Comparison of ENCODE assay signal across 8 mouse cellular contexts in the genomic region with DNA sequence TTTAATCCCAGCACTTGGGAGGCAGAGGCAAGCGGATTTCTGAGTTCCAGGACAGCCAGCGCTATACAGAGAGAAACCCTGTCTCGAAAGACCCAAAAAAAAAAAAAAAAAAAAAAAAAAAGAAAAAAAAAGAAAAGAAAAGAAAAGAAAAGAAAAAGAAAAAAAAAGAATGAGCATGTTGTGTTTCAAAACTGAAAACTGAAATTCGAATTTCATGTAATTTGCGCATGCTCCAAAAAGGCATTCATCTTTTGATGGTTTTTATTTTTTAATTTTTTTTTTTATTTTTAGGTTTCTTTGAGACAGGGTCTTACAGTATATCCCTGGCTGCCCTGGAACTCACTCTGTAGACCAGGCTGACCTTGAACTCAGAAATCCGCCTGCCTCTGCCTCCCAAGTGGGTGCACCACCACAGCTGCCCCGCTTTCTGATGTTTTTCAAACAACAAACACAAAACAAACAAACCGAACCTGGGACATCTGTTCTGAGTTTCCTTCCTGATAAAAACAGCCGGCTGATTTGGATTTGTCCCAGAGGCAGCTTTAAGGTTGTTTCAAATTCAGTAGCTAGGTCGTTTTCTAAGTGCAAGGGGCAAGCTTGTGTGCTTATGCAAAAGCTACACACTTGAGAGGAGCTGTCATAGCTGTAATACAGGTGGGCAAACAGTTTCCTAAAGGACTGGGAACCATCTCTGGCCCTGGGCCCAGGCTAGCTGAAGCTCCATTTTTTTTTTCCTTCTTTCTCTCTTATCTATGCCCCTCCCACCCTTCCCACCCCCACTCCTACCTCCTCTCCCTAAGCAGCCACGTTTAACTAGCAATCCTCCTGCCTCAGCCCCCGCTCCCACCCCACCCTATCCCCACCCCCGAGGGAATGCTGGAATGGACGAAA. TPM values are rescaled to one million over a fixed set of nuclear protein-coding genes. Genes with fewer than 3 reads are reported as not detected.
DNase-seq lines count a peak whose midpoint lies in the region; ATAC-seq and TF ChIP-seq lines count a peak whose summit lies in the region.

No protein-coding gene starts in this region.

- H3K27me3 ChIP-seq in heart, embryonic 12.5 days (replicated peaks), result no peaks in the 10 kb centered on the region
- H3K27me3 ChIP-seq in liver, embryonic 13.5 days, result no peaks in the 10 kb centered on the region
- H3K27me3 ChIP-seq in neural tube, embryonic 13.5 days, result no peaks in the 10 kb centered on the region

- H3K9ac ChIP-seq in heart, embryonic 12.5 days, result no peak overlapping the region; the same call in 1 of the 2 replicates
- peak overlapping the region; percentile 95 for H3K9ac ChIP-seq in liver, embryonic 13.5 days
- H3K9ac ChIP-seq in neural tube, embryonic 13.5 days, result peak overlapping the region; percentile 92

- H3K27ac ChIP-seq in left cerebral cortex, adult 2 months, result peak overlapping the region; percentile 69
- H3K27ac ChIP-seq in heart, embryonic 12.5 days (ENCODE audit: poor library complexity, severe bottlenecking), result peak overlapping the region; percentile 72
- H3K27ac ChIP-seq in liver, embryonic 13.5 days, result peak overlapping the region; percentile 76
- peak overlapping the region; percentile 80 for H3K27ac ChIP-seq in neural tube, embryonic 13.5 days (replicated peaks)

- peaks cover 13% of the 10 kb centered on the region for H3K36me3 ChIP-seq in heart, embryonic 12.5 days
- H3K36me3 ChIP-seq in liver, embryonic 13.5 days, result peaks cover 12% of the 10 kb centered on the region; the same call in 1 of the 2 replicates
- H3K36me3 ChIP-seq in neural tube, embryonic 13.5 days, result peaks cover 14% of the 10 kb centered on the region

- peaks cover 23% of the 10 kb centered on the region for H3K4me1 ChIP-seq in heart, embryonic 12.5 days (replicated peaks)
- H3K4me1 ChIP-seq in liver, embryonic 13.5 days (replicated peaks), result peaks cover 51% of the 10 kb centered on the region
- H3K4me1 ChIP-seq in neural tube, embryonic 13.5 days (replicated peaks), result peaks cover 18% of the 10 kb centered on the region

- DNase-seq in left cerebral cortex, adult 2 months (ENCODE audit: extremely low spot score in 1 of 2, low spot score in 2 of 2), result peak in 1 of 2 experiments; percentile 11
- DNase-seq in left cerebral cortex, postnatal 36 days (ENCODE audit: low spot score in 2 of 2), result no peak
- peak; percentile 76 to 77 for DNase-seq in cerebellum, postnatal 10 days
- no peak for DNase-seq in liver, embryonic 13.5 days
- DNase-seq in adrenal gland, adult 18-20 months (ENCODE audit: low spot score in 2 of 2), result no peak
- no peak for DNase-seq in embryo, embryonic 11 days

- WGBS in heart, embryonic 12.5 days, result 44% methylated on average over 14 of the region's 14 CpGs
- 43% methylated on average over 14 of the region's 14 CpGs for WGBS in liver, embryonic 13.5 days (ENCODE audit: insufficient replicate concordance)
- 59% methylated on average over 14 of the region's 14 CpGs for WGBS in neural tube, embryonic 13.5 days

- TF ChIP-seq CTCF in left cerebral cortex, adult 2 months (IDR thresholded peaks at IDR 0.05), result no peak

- peak overlapping the region; percentile 90 for H3K4me3 ChIP-seq in left cerebral cortex, adult 2 months
- peak overlapping the region; percentile 88 for H3K4me3 ChIP-seq in heart, embryonic 12.5 days
- H3K4me3 ChIP-seq in liver, embryonic 13.5 days (replicated peaks), result peak overlapping the region; percentile 88
- H3K4me3 ChIP-seq in neural tube, embryonic 13.5 days, result peak overlapping the region; percentile 94

- peak; percentile 84 for ATAC-seq in heart, embryonic 12.5 days (ENCODE audit: insufficient number of reproducible peaks, low FRiP score)
- ATAC-seq in liver, embryonic 13.5 days (ENCODE audit: low read depth), result peak; percentile 77
- ATAC-seq in neural tube, embryonic 13.5 days (ENCODE audit: low read depth), result peak; percentile 72

- intact Hi-C loops in left cerebral cortex, adult 2 months (cut with DNase I), result no loop called here
- intact Hi-C loops in left cerebral cortex, postnatal 36 days (cut with DNase I), result no loop called here

- H3K4me2 ChIP-seq in heart, embryonic 12.5 days, result peak overlapping the region; percentile 98
- H3K4me2 ChIP-seq in liver, embryonic 13.5 days, result peak overlapping the region; percentile 91
- H3K4me2 ChIP-seq in neural tube, embryonic 13.5 days, result peak overlapping the region; percentile 75

- H3K9me3 ChIP-seq in heart, embryonic 12.5 days (replicated peaks), result no peaks in the 10 kb centered on the region
- H3K9me3 ChIP-seq in liver, embryonic 13.5 days (replicated peaks), result no peaks in the 10 kb centered on the region
- no peaks in the 10 kb centered on the region for H3K9me3 ChIP-seq in neural tube, embryonic 13.5 days

RNA-seq across cellular contexts. Expression of gene Zfp280b, which starts 0.7 kb away (rescaled TPM):
- 10 to 100 TPM; 15.0 to 15.8 TPM for total RNA-seq in left cerebral cortex, adult 2 months (2021)
- 10 to 100 TPM; 14.6 TPM for total RNA-seq in left cerebral cortex, postnatal 36 days (2021)
- polyA plus RNA-seq in heart, embryonic 12.5 days (2016; fragmentation: Nextera tagmentation; extraction: Ambion mirVana), result 19.2 and 19.7 TPM in 2 replicates
- polyA plus RNA-seq in liver, embryonic 13.5 days (2015; fragmentation: Nextera tagmentation; extraction: Ambion mirVana), result 12.7 and 15.9 TPM in 2 replicates
- 12.0 and 12.4 TPM in 2 replicates for polyA plus RNA-seq in neural tube, embryonic 13.5 days (2015; fragmentation: Nextera tagmentation; extraction: Ambion mirVana)
- total RNA-seq in adrenal gland, adult 18-20 months (2021), result 1 to 10 TPM; 5.8 to 6.9 TPM

Comparison
In these comparisons a context has a peak if more than half of its experiments do, and no peak if none do; other contexts are left out.
1. DNase-seq: peak in cerebellum, postnatal 10 days (2 of 2); none in left cerebral cortex, postnatal 36 days (0 of 2), liver, embryonic 13.5 days (single experiment), adrenal gland, adult 18-20 months (0 of 2) and embryo, embryonic 11 days (single experiment).
2. Peak in every context shown above with its lines, with median percentiles within 50 percentile points of each other: H3K27ac ChIP-seq, H3K4me3 ChIP-seq, ATAC-seq and H3K4me2 ChIP-seq.